Mouse (Mus musculus): ENCODE measurements around the gene Hist2h2ac. TPM values are rescaled to one million over a fixed set of nuclear protein-coding genes. Genes with fewer than 3 reads are reported as not detected.
A peak's percentile ranks its signal among the peaks of the same experiment; 100 is the strongest.

The Hist2h2ac gene
- polyA plus RNA-seq, 1 experiment: 1.9 TPM

- Histone ChIP-seq H3ac (ENCODE audit: control insufficient read depth, insufficient read length, low read depth) (no peak overlapping the region), H3K27me3 (ENCODE audit: control insufficient read depth, insufficient read depth, insufficient read length) (no peaks in the 10 kb centered on the region), H3K79me2 (ENCODE audit: control insufficient read depth, insufficient read depth) (no peaks in the 10 kb centered on the region), H3K79me3 (ENCODE audit: low read depth) (no peaks in the 10 kb centered on the region), H3K4me3 (ENCODE audit: insufficient read depth, poor library complexity, severe bottlenecking) (no peak overlapping the region), H3K36me3 (ENCODE audit: control insufficient read depth, insufficient read depth) (no peaks in the 10 kb centered on the region)
- TF ChIP-seq CTCF (IDR thresholded peaks at IDR 0.05; ENCODE audit: control insufficient read depth, insufficient read depth, insufficient read length) (no peak), MYOD1 (IDR thresholded peaks at IDR 0.05; ENCODE audit: control insufficient read depth, insufficient read length, low read depth) (no peak), MAX (IDR thresholded peaks at IDR 0.05) (no peak), CEBPB (IDR thresholded peaks at IDR 0.05; ENCODE audit: low read depth) (no peak), FOSL1 (IDR thresholded peaks at IDR 0.05; ENCODE audit: insufficient read depth, low read length, poor library complexity, severe bottlenecking) (no peak), USF1 (IDR thresholded peaks at IDR 0.05; ENCODE audit: low read depth) (no peak), MYOG (IDR thresholded peaks at IDR 0.05; ENCODE audit: control insufficient read depth, extremely low read depth, insufficient read length) (no peak)
These were observed 46.9 kb upstream of the Hist2h2ac start for GRCm38 (mm10) chr3:96267541-96267940.

GRCm38 (mm10) chr3:96266132-96266710 is 45.5 kb upstream of the Hist2h2ac start:
- H3ac ChIP-seq (ENCODE audit: control insufficient read depth, insufficient read length, low read depth): no peak overlapping the region
- TF ChIP-seq MAX (IDR thresholded peaks at IDR 0.05) (no peak), MYOG (IDR thresholded peaks at IDR 0.05; ENCODE audit: control insufficient read depth, extremely low read depth, insufficient read length) (no peak), MYOD1 (IDR thresholded peaks at IDR 0.05; ENCODE audit: control insufficient read depth, insufficient read length, low read depth) (no peak), USF1 (IDR thresholded peaks at IDR 0.05; ENCODE audit: low read depth) (no peak), CEBPB (IDR thresholded peaks at IDR 0.05; ENCODE audit: low read depth) (no peak), CTCF (IDR thresholded peaks at IDR 0.05; ENCODE audit: control insufficient read depth, insufficient read depth, insufficient read length) (no peak), FOSL1 (IDR thresholded peaks at IDR 0.05; ENCODE audit: insufficient read depth, low read length, poor library complexity, severe bottlenecking) (no peak)
- no peaks in the 10 kb centered on the region for H3K79me2 ChIP-seq (ENCODE audit: control insufficient read depth, insufficient read depth)
- H3K27me3 ChIP-seq (ENCODE audit: control insufficient read depth, insufficient read depth, insufficient read length): no peaks in the 10 kb centered on the region
- H3K4me3 ChIP-seq (ENCODE audit: insufficient read depth, poor library complexity, severe bottlenecking): no peak overlapping the region
- H3K79me3 ChIP-seq (ENCODE audit: low read depth): no peaks in the 10 kb centered on the region
- H3K36me3 ChIP-seq (ENCODE audit: control insufficient read depth, insufficient read depth): no peaks in the 10 kb centered on the region

GRCm38 (mm10) chr3:96264404-96264949 is 43.8 kb upstream of the Hist2h2ac start:
- Histone ChIP-seq H3K36me3 (ENCODE audit: control insufficient read depth, insufficient read depth) (no peaks in the 10 kb centered on the region), H3K27me3 (ENCODE audit: control insufficient read depth, insufficient read depth, insufficient read length) (no peaks in the 10 kb centered on the region), H3K79me3 (ENCODE audit: low read depth) (no peaks in the 10 kb centered on the region), H3K79me2 (ENCODE audit: control insufficient read depth, insufficient read depth) (no peaks in the 10 kb centered on the region), H3K4me3 (ENCODE audit: insufficient read depth, poor library complexity, severe bottlenecking) (no peak overlapping the region), H3ac (ENCODE audit: control insufficient read depth, insufficient read length, low read depth) (no peak overlapping the region)
- peak; percentile 5 for TF ChIP-seq CEBPB (IDR thresholded peaks at IDR 0.05; ENCODE audit: low read depth)
- TF ChIP-seq USF1 (IDR thresholded peaks at IDR 0.05; ENCODE audit: low read depth): no peak

- peak overlapping the region; percentile 76 for H3ac ChIP-seq (ENCODE audit: control insufficient read depth, insufficient read length, low read depth)
- no peaks in the 10 kb centered on the region for H3K79me3 ChIP-seq (ENCODE audit: low read depth)
- TF ChIP-seq MYOG (IDR thresholded peaks at IDR 0.05; ENCODE audit: control insufficient read depth, extremely low read depth, insufficient read length): no peak
- TF ChIP-seq FOSL1 (IDR thresholded peaks at IDR 0.05; ENCODE audit: insufficient read depth, low read length, poor library complexity, severe bottlenecking): no peak
- TF ChIP-seq MAX (IDR thresholded peaks at IDR 0.05): no peak
- no peak for TF ChIP-seq USF1 (IDR thresholded peaks at IDR 0.05; ENCODE audit: low read depth)
- no peak for TF ChIP-seq CTCF (IDR thresholded peaks at IDR 0.05; ENCODE audit: control insufficient read depth, insufficient read depth, insufficient read length)
- TF ChIP-seq CEBPB (IDR thresholded peaks at IDR 0.05; ENCODE audit: low read depth): no peak
- no peak for TF ChIP-seq MYOD1 (IDR thresholded peaks at IDR 0.05; ENCODE audit: control insufficient read depth, insufficient read length, low read depth)
- H3K79me2 ChIP-seq (ENCODE audit: control insufficient read depth, insufficient read depth): no peaks in the 10 kb centered on the region
- no peaks in the 10 kb centered on the region for H3K36me3 ChIP-seq (ENCODE audit: control insufficient read depth, insufficient read depth)
- H3K27me3 ChIP-seq (ENCODE audit: control insufficient read depth, insufficient read depth, insufficient read length): no peaks in the 10 kb centered on the region
- H3K4me3 ChIP-seq (ENCODE audit: insufficient read depth, poor library complexity, severe bottlenecking): peak overlapping the region; percentile 39
These were observed 43.1 kb upstream of the Hist2h2ac start for GRCm38 (mm10) chr3:96263558-96264403.

- Histone ChIP-seq H3K27me3 (ENCODE audit: control insufficient read depth, insufficient read depth, insufficient read length) (no peaks in the 10 kb centered on the region), H3K79me2 (ENCODE audit: control insufficient read depth, insufficient read depth) (no peaks in the 10 kb centered on the region), H3K79me3 (ENCODE audit: low read depth) (no peaks in the 10 kb centered on the region), H3ac (ENCODE audit: control insufficient read depth, insufficient read length, low read depth) (peak within 1 kb of the TSS; percentile 76), H3K4me3 (ENCODE audit: insufficient read depth, poor library complexity, severe bottlenecking) (peak within 1 kb of the TSS; percentile 39), H3K36me3 (ENCODE audit: control insufficient read depth, insufficient read depth) (no peaks in the 10 kb centered on the region)
- TF ChIP-seq MYOD1 (IDR thresholded peaks at IDR 0.05; ENCODE audit: control insufficient read depth, insufficient read length, low read depth) (no peak), CEBPB (IDR thresholded peaks at IDR 0.05; ENCODE audit: low read depth) (peak; percentile 99)
These were observed 42.4 kb upstream of the Hist2h2ac start, which contains the start of gene Hist2h4 for GRCm38 (mm10) chr3:96262979-96263550. TSS of gene Hist2h4 (minus strand) at chr3:96263311.
